Mouse (Mus musculus) lung, postnatal 0 days (tissue): ENCODE measurements around the gene Rgs11. TPM values are rescaled to one million over a fixed set of nuclear protein-coding genes. Genes with fewer than 3 reads are reported as not detected.

Experiments
- ATAC-seq: fragments of 200-750 bp; cut with Nextera tagmentation; 2 replicates; pipeline ENCODE4 v1.8.0; 2017; ENCODE audit warnings: moderate library complexity
- DNase-seq: peaks from one replicate; pipeline ENCODE4 v3.0.0-alpha.2; 2016; ENCODE audit warnings: low spot score
- H3K27ac ChIP-seq: fragments of 300-500 bp; sonication (generic); 2 replicates; pipeline ENCODE4 v1.5.1; 2014; ENCODE audit warnings: antibody characterized with exemption, mild to moderate bottlenecking, low read length, mixed read lengths
- H3K27me3 ChIP-seq: fragments of 300-500 bp; sonication (generic); replicated peaks from 2 replicates; pipeline ENCODE4 v1.6.1; 2014; ENCODE audit warnings: low read length, mixed read lengths; ENCODE audit not compliant: insufficient read depth
- H3K36me3 ChIP-seq: fragments of 300-500 bp; sonication (generic); 2 replicates; pipeline ENCODE4 v1.6.1; 2014; ENCODE audit warnings: low read length, mixed read lengths; ENCODE audit not compliant: insufficient read depth
- H3K4me1 ChIP-seq: fragments of 300-500 bp; sonication (generic); 2 replicates; pipeline ENCODE4 v1.6.1; 2014; ENCODE audit warnings: antibody characterized with exemption, low read depth, low read length, mixed read lengths; ENCODE audit not compliant: insufficient read depth
- H3K4me2 ChIP-seq: fragments of 300-500 bp; sonication (generic); replicated peaks from 2 replicates; pipeline ENCODE4 v1.6.1; 2014; ENCODE audit warnings: low read depth, mild to moderate bottlenecking, low read length, moderate library complexity, mixed read lengths
- H3K4me3 ChIP-seq: fragments of 300-500 bp; sonication (generic); 2 replicates; pipeline ENCODE4 v1.5.1; 2014; ENCODE audit warnings: low read depth, low read length
- H3K9ac ChIP-seq: fragments of 300-500 bp; sonication (generic); replicated peaks from 2 replicates; pipeline ENCODE4 v1.6.1; 2014; ENCODE audit warnings: low read depth, mild to moderate bottlenecking
- H3K9me3 ChIP-seq: fragments of 300-500 bp; sonication (generic); 2 replicates; pipeline ENCODE4 v1.6.1; 2016; ENCODE audit warnings: low read length, mixed read lengths
- CTCF ChIP-seq: IDR thresholded peaks from 2 replicates; pipeline ENCODE4 v1.5.1; 2016; ENCODE audit warnings: antibody characterized with exemption, mild to moderate bottlenecking
- EP300 ChIP-seq: IDR thresholded peaks from 2 replicates; pipeline ENCODE4 v1.6.1; 2016; ENCODE audit warnings: antibody characterized with exemption, mild to moderate bottlenecking, control low read depth
- WGBS: fragments of 180-500 bp; shearing (Covaris S2); extraction: QIAGEN DNeasy Blood & Tissue Kit; methylation state at CpG from one replicate; pipeline ENCODE4 v1.1.7; 2014; 5-methylcytosine and 5-hydroxymethylcytosine counted together
- polyA plus RNA-seq: library from polyadenylated mRNA; unstranded; fragments of >200 nt; fragmentation: Nextera tagmentation; extraction: Ambion mirVana; gene quantifications from 2 replicates; pipeline ENCODE4 v1.2.1, GENCODE M21; 2015

Rgs11 gene
- polyA plus RNA-seq, 1 experiment from 2014 or later: 11.8 TPM

- Histone ChIP-seq H3K4me3 (no peak overlapping the region), H3K9ac (no peak overlapping the region), H3K27me3 (no peaks in the 10 kb centered on the region), H3K4me1 (no peaks in the 10 kb centered on the region), H3K36me3 (no peaks in the 10 kb centered on the region), H3K27ac (peak overlapping the region; percentile 20; the same call in 1 of the 2 replicates), H3K9me3 (no peaks in the 10 kb centered on the region), H3K4me2 (no peak overlapping the region)
- 44% methylated on average over 2 of the region's 2 CpGs for WGBS
- no peak for TF ChIP-seq EP300
- no peak for TF ChIP-seq CTCF
- peak; percentile 63 for DNase-seq
- peak; percentile 48 for ATAC-seq
These were observed 18.8 kb downstream of the Rgs11 start for GRCm38 (mm10) chr17:26221508-26221907.

GRCm38 (mm10) chr17:26225150-26225549 lies 22.4 kb downstream of the Rgs11 start:
- TF ChIP-seq EP300 (peak; percentile 84), CTCF (no peak)
- peak; percentile 94 for ATAC-seq
- Histone ChIP-seq H3K27ac (peak overlapping the region; percentile 28), H3K36me3 (no peaks in the 10 kb centered on the region), H3K4me3 (no peak overlapping the region), H3K9me3 (no peaks in the 10 kb centered on the region), H3K4me2 (no peak overlapping the region), H3K9ac (no peak overlapping the region), H3K27me3 (no peaks in the 10 kb centered on the region), H3K4me1 (no peaks in the 10 kb centered on the region)
- peak; percentile 85 for DNase-seq
- WGBS: 52% methylated on average over 12 of the region's 12 CpGs

DNA sequence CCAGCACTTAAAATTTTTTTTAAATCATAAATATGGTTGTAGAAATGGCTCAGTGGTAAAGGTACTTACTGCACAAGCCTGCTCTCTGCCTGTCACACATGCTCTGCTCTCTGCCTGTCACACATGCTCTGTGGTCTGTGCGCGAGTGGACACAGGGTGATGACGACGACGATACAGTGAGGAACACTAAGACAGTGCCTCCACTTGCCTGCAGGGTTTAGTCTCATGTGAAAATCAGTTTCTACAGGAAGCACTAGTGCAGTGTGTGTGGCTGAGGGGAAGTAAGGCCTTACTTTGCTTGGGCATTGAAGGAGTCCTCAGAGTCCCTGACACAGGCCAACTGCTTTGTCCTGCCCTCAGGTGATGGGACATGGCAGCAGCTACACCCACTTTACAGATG lies 27.0 kb downstream of the Rgs11 start:
- no peak overlapping the region for H3K27ac ChIP-seq
- no peaks in the 10 kb centered on the region for H3K9me3 ChIP-seq
- DNase-seq: no peak
- 81% methylated on average over 5 of the region's 5 CpGs for WGBS
- H3K36me3 ChIP-seq: no peaks in the 10 kb centered on the region
- no peak overlapping the region for H3K4me2 ChIP-seq
- no peaks in the 10 kb centered on the region for H3K27me3 ChIP-seq
- TF ChIP-seq CTCF (no peak), EP300 (no peak)
- no peaks in the 10 kb centered on the region for H3K4me1 ChIP-seq
- no peak overlapping the region for H3K9ac ChIP-seq
- H3K4me3 ChIP-seq: no peak overlapping the region
- no peak for ATAC-seq

DNA sequence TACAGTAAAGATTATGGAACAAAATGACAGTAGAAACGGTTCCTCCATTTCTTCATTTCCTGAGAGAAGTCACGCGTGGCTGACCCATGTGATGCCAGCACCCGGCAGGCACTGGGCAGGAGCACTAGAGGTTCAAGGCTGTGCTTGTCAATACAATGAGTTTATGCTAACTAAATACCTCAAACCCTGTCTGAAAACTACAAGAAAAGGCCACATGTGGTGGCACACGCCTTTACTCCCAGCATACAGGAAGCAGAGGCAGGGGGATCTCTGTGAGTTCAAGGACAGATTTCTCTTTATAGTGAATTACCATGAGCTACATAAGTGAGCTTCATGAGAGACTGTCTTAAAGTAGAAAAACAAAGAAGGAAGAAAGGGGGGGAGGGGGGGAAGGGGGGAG lies 28.4 kb downstream of the Rgs11 start:
- Histone ChIP-seq H3K4me2 (no peak overlapping the region), H3K4me1 (no peaks in the 10 kb centered on the region), H3K4me3 (no peak overlapping the region), H3K9me3 (no peaks in the 10 kb centered on the region), H3K9ac (no peak overlapping the region), H3K27ac (no peak overlapping the region), H3K27me3 (no peaks in the 10 kb centered on the region), H3K36me3 (no peaks in the 10 kb centered on the region)
- ATAC-seq: no peak
- WGBS: 76% methylated on average over 5 of the region's 5 CpGs
- no peak for DNase-seq
- TF ChIP-seq EP300 (no peak), CTCF (no peak)

DNA sequence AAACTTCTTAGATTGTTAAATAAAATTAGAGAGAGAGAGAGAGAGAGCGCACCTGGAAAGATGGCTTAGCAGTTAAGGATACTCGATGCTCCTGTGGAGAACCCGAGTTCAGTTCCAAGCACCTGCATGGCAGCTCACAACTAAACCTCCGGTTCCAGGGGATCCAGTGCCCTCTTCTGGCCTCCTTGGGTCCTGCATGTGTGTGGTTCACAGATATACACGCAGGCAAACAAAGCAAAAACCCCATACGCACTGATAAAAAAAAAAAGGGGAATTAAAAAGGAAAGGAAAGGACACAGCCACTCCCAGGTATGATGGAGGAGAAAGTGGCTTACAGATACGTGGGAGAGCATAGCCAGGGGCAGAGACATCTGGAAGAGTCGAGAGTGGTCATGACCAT lies 30.1 kb downstream of the Rgs11 start:
- no peak for ATAC-seq
- DNase-seq: no peak
- H3K27ac ChIP-seq: no peak overlapping the region
- no peak overlapping the region for H3K4me2 ChIP-seq
- H3K9ac ChIP-seq: no peak overlapping the region
- no peaks in the 10 kb centered on the region for H3K4me1 ChIP-seq
- H3K36me3 ChIP-seq: no peaks in the 10 kb centered on the region
- H3K4me3 ChIP-seq: no peak overlapping the region
- WGBS: 71% methylated on average over 8 of the region's 8 CpGs
- TF ChIP-seq CTCF (peak; percentile 58), EP300 (no peak)
- no peaks in the 10 kb centered on the region for H3K9me3 ChIP-seq
- H3K27me3 ChIP-seq: no peaks in the 10 kb centered on the region

GRCm38 (mm10) chr17:26234386-26234785 lies 31.6 kb downstream of the Rgs11 start:
- Histone ChIP-seq H3K9ac (no peak overlapping the region), H3K36me3 (no peaks in the 10 kb centered on the region), H3K27ac (no peak overlapping the region), H3K9me3 (no peaks in the 10 kb centered on the region), H3K4me1 (no peaks in the 10 kb centered on the region), H3K27me3 (no peaks in the 10 kb centered on the region), H3K4me3 (no peak overlapping the region), H3K4me2 (no peak overlapping the region)
- no peak for TF ChIP-seq CTCF
- TF ChIP-seq EP300: no peak
- DNase-seq (no peak), ATAC-seq (no peak)
- WGBS: 80% methylated on average over 8 of the region's 8 CpGs
